30 mouse cellular contexts compared by ENCODE assay signal in the genomic region with DNA sequence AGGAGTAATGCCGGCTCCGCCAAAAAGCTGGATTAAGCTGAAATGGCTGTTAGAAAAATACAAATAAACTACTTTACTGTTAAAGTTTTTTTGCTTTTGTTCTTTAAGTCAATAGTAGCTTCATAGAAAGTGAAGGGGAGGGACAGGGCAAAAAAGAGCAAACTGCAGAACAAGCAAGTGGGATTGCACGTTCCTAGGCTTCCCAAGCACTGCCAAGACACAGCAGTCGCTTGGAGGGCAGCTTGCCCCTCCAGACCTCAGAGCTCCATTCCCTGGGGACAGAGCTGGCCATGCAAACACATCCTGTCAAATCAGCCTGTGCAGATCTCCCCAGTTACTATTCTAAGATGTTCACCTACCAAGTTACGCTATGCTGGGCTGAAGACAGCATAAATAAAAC. TPM values are rescaled to one million over a fixed set of nuclear protein-coding genes. Genes with fewer than 3 reads are reported as not detected.
A peak's percentile ranks its signal among the peaks of the same experiment; 100 is the strongest.
DNase-seq lines count a peak whose midpoint lies in the region; ATAC-seq and TF ChIP-seq lines count a peak whose summit lies in the region.
"Had no signal": no experiment of that assay in that cellular context is flagged by ENCODE, and none has a peak within 500 bp of the region (broad histone marks: within the 10 kb centered on the region; RNA-seq: fewer than 3 reads in every experiment).

No protein-coding gene starts in this region.

- H3K27me3 ChIP-seq in stomach, embryonic 15.5 days (replicated peaks) = no peaks in the 10 kb centered on the region
- H3K27me3 ChIP-seq in stomach, postnatal 0 days (ENCODE audit: control insufficient read depth, insufficient read depth, low read length) = no peaks in the 10 kb centered on the region
- H3K27me3 ChIP-seq in limb, embryonic 10.5 days (ENCODE audit: low read depth, poor library complexity, severe bottlenecking) = no peaks in the 10 kb centered on the region
- H3K27me3 ChIP-seq: embryonic facial prominence, embryonic 15.5 days; forebrain, embryonic 12.5 days; hindbrain, embryonic 15.5 days; kidney, embryonic 15.5 days had no signal

- no peak for TF ChIP-seq EP300 in stomach, postnatal 0 days (optimal IDR thresholded peaks at IDR 0.05)

- ATAC-seq in stomach, embryonic 15.5 days (ENCODE audit: insufficient read depth, low FRiP score, low read depth) = no peak
- ATAC-seq in stomach, postnatal 0 days (ENCODE audit: low FRiP score, low TSS enrichment) = no peak
- ATAC-seq: activated CD4-positive, CD25-positive, alpha-beta regulatory T cell, adult 4 months; forebrain, postnatal 0 days had no signal

- H3K36me3 ChIP-seq in stomach, embryonic 15.5 days = no peaks in the 10 kb centered on the region
- H3K36me3 ChIP-seq in stomach, postnatal 0 days (ENCODE audit: control insufficient read depth, insufficient read depth, low read length) = no peaks in the 10 kb centered on the region
- no peaks in the 10 kb centered on the region for H3K36me3 ChIP-seq in limb, embryonic 10.5 days
- H3K36me3 ChIP-seq: embryonic facial prominence, embryonic 10.5 days; embryonic facial prominence, embryonic 15.5 days; forebrain, embryonic 12.5 days; hindbrain, embryonic 15.5 days; kidney, embryonic 15.5 days; midbrain, embryonic 10.5 days had no signal

- H3K9me3 ChIP-seq in stomach, embryonic 15.5 days = no peaks in the 10 kb centered on the region
- no peaks in the 10 kb centered on the region for H3K9me3 ChIP-seq in stomach, postnatal 0 days (ENCODE audit: control insufficient read depth, low read length)
- no peaks in the 10 kb centered on the region for H3K9me3 ChIP-seq in limb, embryonic 10.5 days (replicated peaks)
- H3K9me3 ChIP-seq: embryonic facial prominence, embryonic 10.5 days; embryonic facial prominence, embryonic 15.5 days; forebrain, embryonic 12.5 days; hindbrain, embryonic 15.5 days; kidney, embryonic 15.5 days; midbrain, embryonic 10.5 days had no signal

- WGBS in stomach, embryonic 15.5 days = 47% methylated on average over 5 of the region's 5 CpGs
- 37% methylated on average over 5 of the region's 5 CpGs for WGBS in stomach, postnatal 0 days
- WGBS in limb, embryonic 10.5 days = 70% methylated on average over 5 of the region's 5 CpGs

- peaks cover 19% of the 10 kb centered on the region for H3K4me1 ChIP-seq in stomach, embryonic 15.5 days
- no peaks in the 10 kb centered on the region for H3K4me1 ChIP-seq in stomach, postnatal 0 days (replicated peaks; ENCODE audit: control insufficient read depth, insufficient read depth)
- H3K4me1 ChIP-seq in limb, embryonic 10.5 days = 0 out of 2 replicates have a peak, but pooled peaks cover 13% of the 10 kb centered on the region
- H3K4me1 ChIP-seq: embryonic facial prominence, embryonic 15.5 days had no signal

- peak; percentile 22 for DNase-seq in embryo, embryonic 11 days
- no peak for DNase-seq in embryo, embryonic 10 days (ENCODE audit: low spot score)
- peak; percentile 8 for DNase-seq in kidney, postnatal 14 days
- DNase-seq in kidney, postnatal 25 days = no peak
- DNase-seq in stomach, postnatal 0 days (ENCODE audit: low spot score) = no peak
- DNase-seq in limb, embryonic 10.5 days (ENCODE audit: low spot score) = no peak
- DNase-seq: adrenal gland, adult 2 months; B cell, adult 2 months; forebrain, postnatal 0 days; heart, postnatal 36 days; kidney, adult 18-20 months; kidney, postnatal 4 days; liver; lung, adult 2 months; lung, postnatal 10 days; right cerebral cortex, postnatal 25 days; thymus, adult 2 months; thymus, postnatal 36 days had no signal

- H3K4me3 ChIP-seq in stomach, embryonic 15.5 days (replicated peaks) = no peak overlapping the region
- no peak overlapping the region for H3K4me3 ChIP-seq in stomach, postnatal 0 days (ENCODE audit: low read depth, low read length)
- no peak overlapping the region for H3K4me3 ChIP-seq in limb, embryonic 10.5 days
- H3K4me3 ChIP-seq: embryonic facial prominence, embryonic 10.5 days; embryonic facial prominence, embryonic 15.5 days; forebrain, embryonic 12.5 days; hindbrain, embryonic 15.5 days; kidney, embryonic 15.5 days; midbrain, embryonic 10.5 days had no signal

- no peak for TF ChIP-seq CTCF in stomach, postnatal 0 days (IDR thresholded peaks at IDR 0.05; ENCODE audit: low read depth)

- peak overlapping the region; percentile 4; the same call in 1 of the 2 replicates for H3K4me2 ChIP-seq in stomach, embryonic 15.5 days
- no peak overlapping the region for H3K4me2 ChIP-seq in stomach, postnatal 0 days (replicated peaks; ENCODE audit: low read depth)
- H3K4me2 ChIP-seq: embryonic facial prominence, embryonic 15.5 days; forebrain, embryonic 12.5 days; hindbrain, embryonic 15.5 days; kidney, embryonic 15.5 days had no signal

- no peak overlapping the region for H3K27ac ChIP-seq in stomach, embryonic 15.5 days
- no peak overlapping the region for H3K27ac ChIP-seq in stomach, postnatal 0 days (replicated peaks)
- no peak overlapping the region for H3K27ac ChIP-seq in limb, embryonic 10.5 days
- H3K27ac ChIP-seq: embryonic facial prominence, embryonic 10.5 days; embryonic facial prominence, embryonic 15.5 days; forebrain, embryonic 12.5 days; hindbrain, embryonic 15.5 days; kidney, embryonic 15.5 days; liver, embryonic 14.5 days; macrophage; midbrain, embryonic 10.5 days had no signal

- H3K9ac ChIP-seq in stomach, embryonic 15.5 days = no peak overlapping the region
- H3K9ac ChIP-seq in stomach, postnatal 0 days (ENCODE audit: low read length) = no peak overlapping the region
- H3K9ac ChIP-seq: embryonic facial prominence, embryonic 15.5 days; forebrain, embryonic 12.5 days; forebrain, postnatal 0 days; hindbrain, embryonic 15.5 days; kidney, embryonic 15.5 days; liver, embryonic 14.5 days had no signal

RNA-seq across cellular contexts. Expression of a gene that starts 48.0 kb away (rescaled TPM):
- 0.19 TPM in 1 of 2 replicates, not detected in the other for polyA plus RNA-seq in stomach, embryonic 15.5 days (2015; fragmentation: Nextera tagmentation; extraction: Ambion mirVana)
- 0.12 TPM in 1 of 2 replicates, not detected in the other for polyA plus RNA-seq in stomach, postnatal 0 days (2015; fragmentation: Nextera tagmentation; extraction: Ambion mirVana)
- polyA plus RNA-seq in limb, embryonic 10.5 days (2016; fragmentation: Nextera tagmentation; extraction: Ambion mirVana) = not detected in 2 replicates
- polyA plus RNA-seq: activated CD4-positive, CD25-positive, alpha-beta regulatory T cell, adult 4 months; adrenal gland, adult 2 months; embryonic facial prominence, embryonic 10.5 days; embryonic facial prominence, embryonic 15.5 days; heart, embryonic 14.5 days; hindbrain, embryonic 15.5 days; intestine, embryonic 14.5 days; kidney, embryonic 15.5 days; liver, embryonic 14.5 days; macrophage; thymus, adult 2 months had no signal

RNA-seq across cellular contexts. Expression of a gene that starts 51.1 kb away (rescaled TPM):
- 6.2 and 6.9 TPM in 2 replicates for polyA plus RNA-seq in stomach, embryonic 15.5 days (2015; fragmentation: Nextera tagmentation; extraction: Ambion mirVana)
- 2.9 and 3.1 TPM in 2 replicates for polyA plus RNA-seq in stomach, postnatal 0 days (2015; fragmentation: Nextera tagmentation; extraction: Ambion mirVana)
- polyA plus RNA-seq in limb, embryonic 10.5 days (2016; fragmentation: Nextera tagmentation; extraction: Ambion mirVana) = 2.3 and 2.8 TPM in 2 replicates
- polyA plus RNA-seq: macrophage had no signal

Comparison
In these comparisons a context has a peak if more than half of its experiments do, and no peak if none do; other contexts are left out.
1. DNase-seq: peak in embryo, embryonic 11 days (single experiment) and kidney, postnatal 14 days (single experiment); none in embryo, embryonic 10 days (single experiment), kidney, postnatal 25 days (0 of 2), stomach, postnatal 0 days (single experiment) and limb, embryonic 10.5 days (single experiment).